Mouse (Mus musculus) monocyte, adult 5-6 weeks (primary cell): ENCODE data around the gene Eif3a. TPM values are rescaled to one million over a fixed set of nuclear protein-coding genes. Genes with fewer than 3 reads are reported as not detected.

Experiments used
- total RNA-seq: library from RNA; stranded (forward); fragments of 200-1000, 200-491, 200-594 nt; gene quantifications from 3 replicates; pipeline ENCODE4 v1.2.3, GENCODE M21; 2017

The Eif3a gene
- total RNA-seq, 1 experiment from 2014 or later, result 382 TPM

Other genes with a start within 250 kb of the Eif3a start
- 54.2 to 63.3 TPM (median 55.7 TPM) in 3 replicates for gene Cacul1, start 209.6 kb downstream of the Eif3a start, total RNA-seq
- 1.1 to 1.9 TPM (median 1.1 TPM) in 3 replicates for gene Nanos1, start 34.7 kb downstream of the Eif3a start, total RNA-seq
- 35.4 to 39.8 TPM (median 39.7 TPM) in 3 replicates for gene Fam45a, start 20.9 kb upstream of the Eif3a start, total RNA-seq
- gene Sfxn4, start 70.8 kb upstream of the Eif3a start, total RNA-seq, result 0.86 to 2.1 TPM (median 1.3 TPM) in 3 replicates
- gene Prdx3, start 83.9 kb upstream of the Eif3a start, total RNA-seq, result 36.3 to 46.6 TPM (median 37.6 TPM) in 3 replicates
- 78.4 to 91.2 TPM (median 81.3 TPM) in 3 replicates for gene Grk5, start 99.1 kb upstream of the Eif3a start, total RNA-seq